Mouse (Mus musculus) limb, embryonic 15.5 days (tissue): ENCODE measurements at regions not wholly inside any gene's neighbourhood (a gene's known extent, or its start where the extent isn't known, plus 50 kb on each side); places are given as distances from the start of the nearest gene placed in this dataset.

Experiments used
- ATAC-seq: fragments of 200-750 bp; cut with Nextera tagmentation; 2 replicates; pipeline ENCODE4 v1.8.0; 2017; ENCODE audit warnings: low read depth, moderate TSS enrichment; ENCODE audit not compliant: insufficient number of reproducible peaks, low FRiP score, low TSS enrichment
- H3K27ac ChIP-seq: fragments of 300-500 bp; sonication (generic); 2 replicates; pipeline ENCODE4 v1.5.1; 2015; ENCODE audit warnings: moderate library complexity, mild to moderate bottlenecking, inconsistent platforms
- H3K27me3 ChIP-seq: fragments of 300-500 bp; sonication (generic); 2 replicates; pipeline ENCODE4 v1.6.1; 2015; ENCODE audit warnings: inconsistent platforms
- H3K36me3 ChIP-seq: fragments of 300-500 bp; sonication (generic); 2 replicates; pipeline ENCODE4 v1.6.1; 2015; ENCODE audit warnings: inconsistent platforms
- H3K4me1 ChIP-seq: fragments of 300-500 bp; sonication (generic); 2 replicates; pipeline ENCODE4 v1.6.1; 2015; ENCODE audit warnings: inconsistent platforms
- H3K4me2 ChIP-seq: fragments of 300-500 bp; sonication (generic); 2 replicates; pipeline ENCODE4 v1.6.1; 2015; ENCODE audit warnings: mild to moderate bottlenecking, inconsistent platforms
- H3K4me3 ChIP-seq: fragments of 300-500 bp; sonication (generic); 2 replicates; pipeline ENCODE4 v1.5.1; 2015; ENCODE audit warnings: mild to moderate bottlenecking, inconsistent platforms
- H3K9ac ChIP-seq: fragments of 300-500 bp; sonication (generic); 2 replicates; pipeline ENCODE4 v1.6.1; 2015; ENCODE audit warnings: inconsistent platforms
- H3K9me3 ChIP-seq: fragments of 300-500 bp; sonication (generic); 2 replicates; pipeline ENCODE4 v1.6.1; 2016; ENCODE audit warnings: inconsistent platforms
- WGBS: fragments of 180-500 bp; shearing (Covaris S2); methylation state at CpG from one replicate; pipeline ENCODE4 v1.1.7; 2015; 5-methylcytosine and 5-hydroxymethylcytosine counted together

- WGBS, result 55% methylated on average over 2 of the region's 2 CpGs
- H3K9me3 ChIP-seq, result no peaks in the 10 kb centered on the region
- H3K27ac ChIP-seq, result no peak overlapping the region
- no peaks in the 10 kb centered on the region for H3K4me1 ChIP-seq
- H3K4me2 ChIP-seq, result no peak overlapping the region
- H3K9ac ChIP-seq, result no peak overlapping the region
- H3K27me3 ChIP-seq, result no peaks in the 10 kb centered on the region
- ATAC-seq, result no peak
- H3K36me3 ChIP-seq, result no peaks in the 10 kb centered on the region
- no peak overlapping the region for H3K4me3 ChIP-seq
Observed at GRCm38 (mm10) chr12:7910509-7910908, 66.9 kb upstream of the Apob start.

- H3K4me3 ChIP-seq, result no peak overlapping the region
- H3K9ac ChIP-seq, result no peak overlapping the region
- no peaks in the 10 kb centered on the region for H3K36me3 ChIP-seq
- no peak overlapping the region for H3K27ac ChIP-seq
- H3K4me2 ChIP-seq, result no peak overlapping the region
- H3K4me1 ChIP-seq, result no peaks in the 10 kb centered on the region
- no peaks in the 10 kb centered on the region for H3K27me3 ChIP-seq
- no peak for ATAC-seq
- H3K9me3 ChIP-seq, result no peaks in the 10 kb centered on the region
- WGBS, result 81% methylated on average over 1 of the region's 1 CpGs
Observed at GRCm38 (mm10) chr12:7918385-7918784, 59.1 kb upstream of the Apob start.

GRCm38 (mm10) chr12:7918967-7919708 lies 58.3 kb upstream of the Apob start:
- WGBS, result 87% methylated on average over 4 of the region's 4 CpGs
- H3K4me2 ChIP-seq, result no peak overlapping the region

GRCm38 (mm10) chr12:7919709-7920324 lies 57.6 kb upstream of the Apob start:
- no peaks in the 10 kb centered on the region for H3K27me3 ChIP-seq
- no peak overlapping the region for H3K4me2 ChIP-seq
- H3K27ac ChIP-seq, result no peak overlapping the region
- H3K9me3 ChIP-seq, result no peaks in the 10 kb centered on the region
- H3K4me1 ChIP-seq, result no peaks in the 10 kb centered on the region
- H3K4me3 ChIP-seq, result no peak overlapping the region
- H3K9ac ChIP-seq, result no peak overlapping the region
- no peaks in the 10 kb centered on the region for H3K36me3 ChIP-seq
- WGBS, result 84% methylated on average over 2 of the region's 2 CpGs
- no peak for ATAC-seq

More at GRCm38 (mm10) chr12:7918967-7919708, 58.3 kb upstream of the Apob start:
- Histone ChIP-seq H3K27me3 (no peaks in the 10 kb centered on the region), H3K27ac (no peak overlapping the region), H3K4me3 (no peak overlapping the region), H3K36me3 (no peaks in the 10 kb centered on the region), H3K4me1 (no peaks in the 10 kb centered on the region), H3K9ac (no peak overlapping the region), H3K9me3 (no peaks in the 10 kb centered on the region)
- ATAC-seq, result no peak

- no peak for ATAC-seq
- WGBS, result 70% methylated on average over 1 of the region's 1 CpGs
- Histone ChIP-seq H3K27me3 (no peaks in the 10 kb centered on the region), H3K36me3 (no peaks in the 10 kb centered on the region), H3K9ac (no peak overlapping the region), H3K4me1 (no peaks in the 10 kb centered on the region), H3K27ac (no peak overlapping the region), H3K9me3 (no peaks in the 10 kb centered on the region), H3K4me2 (no peak overlapping the region), H3K4me3 (no peak overlapping the region)
Observed at GRCm38 (mm10) chr12:7920888-7921287, 56.6 kb upstream of the Apob start.
